Comparison of ENCODE assay signal across 14 mouse cellular contexts in the genomic region with DNA sequence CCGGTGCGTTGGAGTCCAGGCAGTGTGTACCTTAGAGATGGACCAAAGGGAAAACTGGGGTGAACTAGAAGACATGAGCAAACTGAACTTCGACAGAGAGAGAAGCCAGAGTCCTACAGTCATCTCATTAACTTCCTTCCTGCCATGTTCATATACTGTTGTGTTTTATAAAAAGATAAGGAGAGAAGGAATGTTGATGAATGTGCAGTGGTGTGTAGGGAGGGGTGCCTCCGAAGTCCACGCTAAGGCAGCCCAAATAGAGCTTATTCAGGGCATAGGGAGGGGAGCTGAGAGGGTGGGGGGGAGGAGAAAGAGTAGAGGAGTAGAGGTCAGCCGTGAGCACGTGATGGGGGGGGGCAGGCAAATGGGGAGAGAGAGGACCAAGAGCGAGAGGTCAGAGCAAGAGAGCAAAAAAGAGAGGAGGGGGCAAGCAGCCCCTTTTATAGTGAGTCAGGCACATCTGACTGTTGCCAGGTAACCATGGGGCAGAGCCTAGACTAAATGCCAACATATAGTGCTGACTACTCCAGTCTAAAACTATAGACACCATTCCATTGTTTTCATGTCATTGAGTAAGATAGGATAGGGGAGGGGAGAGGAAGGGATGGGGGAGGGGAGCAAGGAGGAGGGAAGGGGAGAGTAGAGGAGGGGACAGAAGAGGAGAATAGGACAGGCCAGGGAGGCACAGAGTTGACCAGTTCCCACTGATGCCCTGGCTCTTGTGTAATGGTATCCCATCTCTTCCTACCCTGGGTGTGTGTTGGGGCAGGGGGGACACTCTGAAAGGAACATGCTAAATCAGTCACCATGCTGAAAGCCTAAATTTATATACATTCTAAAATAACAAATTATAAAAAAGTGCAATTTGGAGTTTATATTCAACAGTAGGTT.
DNase-seq lines count a peak whose midpoint lies in the region; ATAC-seq and TF ChIP-seq lines count a peak whose summit lies in the region.
"Had no signal": no experiment of that assay in that cellular context is flagged by ENCODE, and none has a peak within 500 bp of the region (broad histone marks: within the 10 kb centered on the region; RNA-seq: fewer than 3 reads in every experiment).

No protein-coding gene starts in this region.

- H3K9ac ChIP-seq in heart, embryonic 11.5 days (ENCODE audit: low read depth, low read length), result no peak overlapping the region
- no peak overlapping the region for H3K9ac ChIP-seq in heart, adult 2 months (ENCODE audit: low read depth, low read length)
- H3K9ac ChIP-seq in liver, embryonic 12.5 days, result no peak overlapping the region
- H3K9ac ChIP-seq in forebrain, embryonic 13.5 days, result no peak overlapping the region
- no peak overlapping the region for H3K9ac ChIP-seq in intestine, embryonic 16.5 days (ENCODE audit: low read depth, low read length)

- H3K4me1 ChIP-seq in heart, embryonic 11.5 days (ENCODE audit: control insufficient read depth, insufficient read depth, low read length), result peaks cover 7% of the 10 kb centered on the region
- peaks cover 1% of the 10 kb centered on the region; the same call in 1 of the 2 replicates for H3K4me1 ChIP-seq in heart, adult 2 months (ENCODE audit: control insufficient read depth, insufficient read depth, low read length)
- no peaks in the 10 kb centered on the region for H3K4me1 ChIP-seq in liver, embryonic 12.5 days
- H3K4me1 ChIP-seq in forebrain, embryonic 13.5 days, result peaks cover 23% of the 10 kb centered on the region
- peaks cover 5% of the 10 kb centered on the region; the same call in 1 of the 2 replicates for H3K4me1 ChIP-seq in intestine, embryonic 16.5 days (ENCODE audit: control insufficient read depth, insufficient read depth, low read length)

- no peak overlapping the region for H3K4me2 ChIP-seq in heart, embryonic 11.5 days
- H3K4me2 ChIP-seq in liver, embryonic 12.5 days, result no peak overlapping the region
- H3K4me2 ChIP-seq in forebrain, embryonic 13.5 days, result no peak overlapping the region
- H3K4me2 ChIP-seq in intestine, embryonic 16.5 days (ENCODE audit: low read depth, low read length), result no peak overlapping the region
- H3K4me2 ChIP-seq: liver, embryonic 11.5 days had no signal

- no peaks in the 10 kb centered on the region for H3K36me3 ChIP-seq in heart, embryonic 11.5 days (ENCODE audit: control insufficient read depth, insufficient read depth, low read length)
- no peaks in the 10 kb centered on the region for H3K36me3 ChIP-seq in heart, adult 2 months (ENCODE audit: control insufficient read depth, insufficient read depth, low read length)
- no peaks in the 10 kb centered on the region for H3K36me3 ChIP-seq in liver, embryonic 12.5 days
- H3K36me3 ChIP-seq in forebrain, embryonic 13.5 days (ENCODE audit: poor library complexity, severe bottlenecking), result no peaks in the 10 kb centered on the region
- no peaks in the 10 kb centered on the region for H3K36me3 ChIP-seq in intestine, embryonic 16.5 days (ENCODE audit: control insufficient read depth, insufficient read depth, low read length)

- no peak overlapping the region for H3K4me3 ChIP-seq in heart, embryonic 11.5 days (ENCODE audit: low read depth, low read length)
- no peak overlapping the region for H3K4me3 ChIP-seq in heart, adult 2 months
- H3K4me3 ChIP-seq in liver, embryonic 12.5 days, result no peak overlapping the region
- no peak overlapping the region for H3K4me3 ChIP-seq in forebrain, embryonic 13.5 days
- no peak overlapping the region for H3K4me3 ChIP-seq in intestine, embryonic 16.5 days (ENCODE audit: low read length)

- no peak for ATAC-seq in heart, embryonic 11.5 days (replicated peaks; ENCODE audit: insufficient number of reproducible peaks, low FRiP score, low TSS enrichment)
- no peak for ATAC-seq in liver, embryonic 12.5 days
- ATAC-seq in forebrain, embryonic 13.5 days, result peak; percentile 27; the same call in 1 of the 2 replicates
- no peak for ATAC-seq in intestine, embryonic 16.5 days
- ATAC-seq in monocyte, adult 5-6 weeks (replicated peaks; ENCODE audit: insufficient number of reproducible peaks, low FRiP score, low TSS enrichment, poor library complexity, severe bottlenecking), result no peak
- ATAC-seq: inflammation-experienced regulatory T-cells, adult 6 months had no signal

- H3K27ac ChIP-seq in heart, embryonic 11.5 days (ENCODE audit: low read depth, low read length), result peak overlapping the region; percentile 71
- no peak overlapping the region for H3K27ac ChIP-seq in heart, adult 2 months
- H3K27ac ChIP-seq in liver, embryonic 12.5 days, result peak overlapping the region; percentile 8; the same call in 1 of the 2 replicates
- peak overlapping the region; percentile 49 for H3K27ac ChIP-seq in forebrain, embryonic 13.5 days
- H3K27ac ChIP-seq in intestine, embryonic 16.5 days (ENCODE audit: low read length), result peak overlapping the region; percentile 56; the same call in 1 of the 2 replicates

- no peak for TF ChIP-seq CTCF in heart, adult 2 months (IDR thresholded peaks at IDR 0.05)

- no peak for TF ChIP-seq EP300 in heart, adult 2 months (IDR thresholded peaks at IDR 0.05; ENCODE audit: insufficient read depth, low read depth, low read length)

- WGBS in heart, embryonic 11.5 days (ENCODE audit: insufficient replicate concordance), result 68% methylated on average over 8 of the region's 8 CpGs
- WGBS in heart, adult 2 months, result 50% methylated on average over 8 of the region's 8 CpGs
- 61% methylated on average over 8 of the region's 8 CpGs for WGBS in liver, embryonic 12.5 days (ENCODE audit: insufficient replicate concordance)
- WGBS in forebrain, embryonic 13.5 days, result 58% methylated on average over 8 of the region's 8 CpGs
- 60% methylated on average over 8 of the region's 8 CpGs for WGBS in intestine, embryonic 16.5 days

- no peak for TF ChIP-seq POLR2A in heart, adult 2 months (IDR thresholded peaks at IDR 0.05; ENCODE audit: insufficient read depth, low read depth, low read length)

- H3K27me3 ChIP-seq in heart, embryonic 11.5 days (ENCODE audit: control insufficient read depth, insufficient read depth, low read length), result no peaks in the 10 kb centered on the region
- no peaks in the 10 kb centered on the region for H3K27me3 ChIP-seq in heart, adult 2 months (ENCODE audit: control insufficient read depth, insufficient read depth, low read length)
- H3K27me3 ChIP-seq in liver, embryonic 12.5 days (replicated peaks), result no peaks in the 10 kb centered on the region
- H3K27me3 ChIP-seq in forebrain, embryonic 13.5 days, result no peaks in the 10 kb centered on the region
- H3K27me3 ChIP-seq in intestine, embryonic 16.5 days (replicated peaks; ENCODE audit: control insufficient read depth, insufficient read depth, low read length), result no peaks in the 10 kb centered on the region

- no peak for DNase-seq in heart, adult 2 months
- DNase-seq in liver, result no peak
- no peak for DNase-seq in adrenal gland, postnatal 14 days
- DNase-seq: adrenal gland, adult 2 months; B cell, adult 2 months; spleen, adult 18-20 months; thymus, postnatal 36 days had no signal

- no peaks in the 10 kb centered on the region for H3K9me3 ChIP-seq in heart, embryonic 11.5 days (replicated peaks; ENCODE audit: control insufficient read depth, low read length)
- no peaks in the 10 kb centered on the region for H3K9me3 ChIP-seq in liver, embryonic 12.5 days (replicated peaks)
- no peaks in the 10 kb centered on the region for H3K9me3 ChIP-seq in forebrain, embryonic 13.5 days (replicated peaks)
- H3K9me3 ChIP-seq in intestine, embryonic 16.5 days (ENCODE audit: control insufficient read depth, low read length), result no peaks in the 10 kb centered on the region

- H3K79me2 ChIP-seq in heart, adult 2 months (replicated peaks; ENCODE audit: control insufficient read depth, insufficient read depth, low read length), result no peaks in the 10 kb centered on the region

- intact Hi-C loops in heart, adult 2 months (cut with DNase I), result loop anchor here (5.0 kb wide), 1 partner anchor 62 kb away; no protein-coding TSS in a partner anchor
